Mouse (Mus musculus) liver, postnatal 0 days (tissue): Measurements from ENCODE around the gene Spsb4.
A peak's percentile ranks its signal among the peaks of the same experiment; 100 is the strongest.

Experiments
- CTCF ChIP-seq: sonication (generic); IDR thresholded peaks from 2 replicates; pipeline ENCODE4 v1.5.1; 2016; ENCODE audit warnings: antibody characterized with exemption, low read depth
- EP300 ChIP-seq: IDR thresholded peaks from 2 replicates; pipeline ENCODE4 v1.6.1; 2016; ENCODE audit warnings: antibody characterized with exemption, low read depth, mild to moderate bottlenecking

DNA sequence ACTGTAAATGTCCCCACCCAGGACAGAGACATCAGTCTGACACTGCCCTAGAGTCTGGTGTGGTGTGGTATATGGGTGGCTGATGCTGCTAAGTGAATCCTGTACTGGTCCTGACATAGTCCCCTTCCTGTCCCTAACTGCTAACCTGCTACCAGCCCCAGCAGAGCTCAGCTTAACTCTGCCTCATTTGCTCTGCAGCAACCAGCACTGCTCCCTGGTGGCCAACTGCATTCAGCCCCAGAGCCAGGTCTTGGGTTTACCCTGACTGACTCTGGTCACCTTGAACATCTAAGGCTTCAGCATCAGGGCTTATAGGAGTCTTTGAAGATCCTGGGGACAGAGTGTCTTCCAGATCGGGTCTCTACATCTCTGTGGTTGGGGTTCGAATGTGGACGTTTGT lies 75.7 kb downstream of the Spsb4 start:
- TF ChIP-seq CTCF (peak; percentile 35), EP300 (no peak)
